ENCODE assay signal across 26 mouse cellular contexts in genomic region chr10:104651020-104651419, GRCm38 (mm10).
"Had no signal": no experiment of that assay in that cellular context is flagged by ENCODE, and none has a peak within 500 bp of the region (broad histone marks: within the 10 kb centered on the region; RNA-seq: fewer than 3 reads in every experiment).

No protein-coding gene starts in this region.

- H3K9me3 ChIP-seq: heart, embryonic 12.5 days; hindbrain, embryonic 10.5 days; hindbrain, embryonic 12.5 days; intestine, embryonic 15.5 days; kidney, embryonic 15.5 days; limb, embryonic 13.5 days; limb, embryonic 15.5 days; liver, embryonic 13.5 days had no signal

- H3K27ac ChIP-seq: heart, adult 2 months; hindbrain, embryonic 10.5 days; hindbrain, embryonic 12.5 days; hindbrain, embryonic 14.5 days; intestine, embryonic 15.5 days; kidney, embryonic 15.5 days; kidney, postnatal 0 days; limb, embryonic 13.5 days; limb, embryonic 15.5 days; liver, embryonic 13.5 days had no signal

- H3K4me1 ChIP-seq: heart, embryonic 12.5 days; hindbrain, embryonic 10.5 days; hindbrain, embryonic 12.5 days; intestine, embryonic 15.5 days; kidney, embryonic 15.5 days; limb, embryonic 13.5 days; limb, embryonic 15.5 days; liver, embryonic 13.5 days had no signal

- ATAC-seq: hindbrain, embryonic 16.5 days; inflammation-experienced regulatory T-cells, adult 6 months; intestine, embryonic 15.5 days; intestine, postnatal 0 days had no signal

- H3K4me3 ChIP-seq: heart, adult 2 months; heart, embryonic 12.5 days; hindbrain, embryonic 10.5 days; hindbrain, embryonic 12.5 days; intestine, embryonic 15.5 days; kidney, embryonic 15.5 days; limb, embryonic 13.5 days; limb, embryonic 15.5 days; liver, embryonic 13.5 days had no signal

- DNase-seq: gastrocnemius, postnatal 14 days; gastrocnemius, postnatal 36 days; heart, adult 11 months; heart, adult 2 months; heart, postnatal 10 days; heart, postnatal 4 days; kidney, adult 18-20 months; kidney, adult 8-10 months; kidney, postnatal 14 days; kidney, postnatal 36 days; layer of hippocampus, adult 9-11 months; layer of hippocampus, postnatal 36 days; left cerebral cortex, postnatal 4 days; liver, embryonic 13.5 days had no signal

- H3K4me2 ChIP-seq: heart, embryonic 12.5 days; hindbrain, embryonic 12.5 days; hindbrain, embryonic 14.5 days; intestine, embryonic 15.5 days; kidney, embryonic 15.5 days; limb, embryonic 13.5 days; limb, embryonic 15.5 days; liver, embryonic 13.5 days had no signal

- H3K27me3 ChIP-seq: heart, embryonic 12.5 days; hindbrain, embryonic 12.5 days; intestine, embryonic 15.5 days; kidney, embryonic 15.5 days; limb, embryonic 13.5 days; limb, embryonic 15.5 days; liver, embryonic 13.5 days had no signal

- H3K9ac ChIP-seq: heart, embryonic 12.5 days; hindbrain, embryonic 12.5 days; hindbrain, embryonic 14.5 days; intestine, embryonic 15.5 days; kidney, embryonic 15.5 days; limb, embryonic 13.5 days; limb, embryonic 15.5 days; liver, embryonic 13.5 days had no signal

- H3K36me3 ChIP-seq: heart, embryonic 12.5 days; hindbrain, embryonic 10.5 days; hindbrain, embryonic 12.5 days; intestine, embryonic 15.5 days; kidney, embryonic 15.5 days; limb, embryonic 13.5 days; limb, embryonic 15.5 days; liver, embryonic 13.5 days had no signal
